Mouse (Mus musculus) embryo, embryonic 11 days (tissue): ENCODE data around the gene Tmem151b.
A peak's percentile ranks its signal among the peaks of the same experiment; 100 is the strongest.

Experiments
- DNase-seq: peaks from one replicate; pipeline ENCODE4 v3.0.0-alpha.2; 2015

Tmem151b gene

GRCm38 (mm10) chr17:45563216-45563615 is 13.7 kb upstream of the Tmem151b start:
- no peak for DNase-seq

GRCm38 (mm10) chr17:45559732-45560525 is 10.5 kb upstream of the Tmem151b start:
- DNase-seq, result no peak

GRCm38 (mm10) chr17:45557998-45558862 is 8.8 kb upstream of the Tmem151b start:
- DNase-seq, result no peak

GRCm38 (mm10) chr17:45557246-45557824 is 7.9 kb upstream of the Tmem151b start:
- DNase-seq, result no peak

DNA sequence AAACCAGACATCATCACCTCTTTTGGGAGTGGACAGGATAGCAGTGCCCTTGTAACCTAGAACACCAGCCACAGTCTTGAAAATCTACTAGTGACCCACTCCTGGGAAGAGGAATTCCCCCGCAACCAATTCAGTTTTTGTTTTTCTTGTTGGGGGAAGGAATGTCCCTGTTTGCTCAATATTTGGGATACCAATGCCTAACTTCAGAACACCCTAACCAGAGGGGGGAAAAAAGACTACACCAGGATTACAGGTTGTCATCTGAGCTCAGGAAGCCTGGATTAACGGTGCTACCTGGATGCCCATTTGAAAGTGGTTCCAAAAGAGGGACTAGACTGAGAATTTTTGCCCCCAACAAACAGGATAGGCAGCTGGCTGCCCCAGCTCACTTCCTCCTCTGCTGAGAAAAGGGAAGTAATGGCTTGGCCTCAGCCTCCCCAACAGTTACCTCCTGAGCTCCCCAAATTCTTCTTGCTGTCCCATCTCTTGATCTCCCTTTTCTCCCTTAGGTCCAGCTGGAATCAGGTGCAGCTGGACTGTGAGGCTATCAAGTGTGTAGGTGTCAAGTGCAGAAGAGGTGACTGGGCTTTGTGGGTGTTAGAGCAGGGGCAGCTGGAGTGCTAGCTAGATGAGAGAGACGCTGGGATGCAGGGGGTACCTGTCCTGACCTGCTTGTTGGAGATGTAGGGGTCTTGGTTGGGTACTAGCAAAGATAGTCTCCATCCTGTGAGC is 7.2 kb upstream of the Tmem151b start:
- no peak for DNase-seq

DNA sequence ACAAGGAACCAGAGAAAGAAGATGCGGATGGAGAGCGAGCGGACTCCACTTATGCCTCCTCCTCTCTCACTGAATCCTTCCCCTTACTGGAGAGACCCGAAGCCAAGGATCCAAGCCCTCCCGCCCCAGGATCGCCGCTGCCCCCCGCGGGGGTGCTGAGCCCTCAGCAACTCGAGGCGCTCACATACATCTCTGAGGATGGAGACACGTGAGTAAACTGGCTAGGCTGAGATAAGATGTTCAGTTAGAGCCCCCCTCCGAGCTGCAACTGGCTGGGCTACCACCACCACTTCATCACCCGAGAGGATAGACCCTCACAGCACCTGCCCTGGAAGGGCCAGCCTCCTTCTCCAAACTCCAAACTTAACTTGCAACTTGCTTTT is 6.6 kb upstream of the Tmem151b start:
- no peak for DNase-seq

GRCm38 (mm10) chr17:45555452-45556106 is 6.1 kb upstream of the Tmem151b start, which contains the start of gene Nfkbie:
Nfkbie (plus strand) TSS chr17:45555703.
- peak; percentile 97 for DNase-seq

DNA sequence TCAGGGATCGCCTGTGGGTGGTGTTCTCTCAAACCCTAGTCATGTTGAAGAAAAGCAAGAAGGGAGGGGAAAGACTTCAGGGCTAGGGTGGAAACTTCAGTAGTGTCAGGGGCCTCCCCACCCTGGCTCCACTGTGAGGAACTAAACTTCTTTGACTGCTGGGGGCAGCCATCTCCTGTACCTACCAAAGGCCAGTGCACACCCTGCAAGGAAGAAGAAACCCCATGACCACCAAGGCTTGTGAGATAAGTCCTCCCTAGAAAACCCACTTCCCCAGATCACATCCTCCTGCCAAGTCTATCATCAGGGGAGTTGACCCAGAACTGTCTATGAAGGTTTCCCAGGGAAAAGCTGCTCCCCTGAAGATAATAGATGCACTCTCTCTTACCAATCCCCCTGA is 4.9 kb upstream of the Tmem151b start:
- no peak for DNase-seq

GRCm38 (mm10) chr17:45553065-45553464 is 3.6 kb upstream of the Tmem151b start:
- DNase-seq, result no peak

DNA sequence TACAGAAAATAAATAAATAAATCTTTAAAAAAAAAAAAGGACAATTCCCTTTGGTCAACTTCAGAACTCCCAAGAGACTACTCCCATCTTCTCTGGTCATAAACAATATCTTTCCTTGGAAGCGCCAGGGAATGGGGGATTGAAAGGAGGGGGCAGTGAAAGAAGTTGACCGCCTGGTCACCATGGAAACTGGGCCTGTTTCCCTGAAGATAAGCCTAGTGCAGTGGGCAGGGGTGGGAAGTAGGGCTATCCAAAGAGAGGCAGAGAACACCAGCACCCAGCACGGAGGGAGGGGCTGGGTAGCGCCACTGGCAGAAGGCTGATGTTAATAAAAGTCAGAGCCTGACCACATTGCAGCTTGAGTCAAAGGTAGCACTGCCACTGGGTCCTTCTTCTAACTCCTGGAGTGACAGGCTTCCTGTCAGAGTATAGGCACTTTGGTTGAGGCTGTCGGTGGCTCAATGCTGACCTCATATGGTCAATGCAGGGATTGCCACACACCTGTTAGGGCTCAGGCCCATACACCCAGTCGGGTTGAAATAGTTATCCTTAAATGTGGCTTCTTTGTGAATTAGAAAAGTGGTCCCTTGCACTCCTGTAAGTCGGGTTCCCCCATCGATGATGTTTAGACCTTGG is 2.5 kb upstream of the Tmem151b start:
- DNase-seq, result peak; percentile 81

- DNase-seq, result no peak
These were observed 1.8 kb upstream of the Tmem151b start for GRCm38 (mm10) chr17:45551249-45551796.

DNA sequence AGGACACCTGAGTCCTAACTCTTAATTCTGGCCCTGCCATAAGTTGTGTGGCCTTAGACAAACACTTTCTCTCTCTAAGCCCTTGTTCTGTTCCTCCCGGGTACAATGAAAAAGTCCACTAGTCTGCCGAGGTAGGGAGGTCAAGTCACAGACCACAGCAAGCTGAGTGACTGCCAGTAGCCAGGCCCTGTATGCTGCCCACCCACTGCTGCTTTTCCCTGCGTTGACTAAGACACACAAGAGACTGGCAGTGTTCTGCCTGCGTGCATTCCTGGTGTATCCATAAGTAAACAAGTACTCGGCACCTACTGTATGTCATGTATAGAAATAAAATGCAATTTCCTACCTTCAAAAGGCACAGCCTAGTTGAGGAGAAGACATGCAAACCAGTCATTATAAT is 776 bp upstream of the Tmem151b start:
- no peak for DNase-seq

DNA sequence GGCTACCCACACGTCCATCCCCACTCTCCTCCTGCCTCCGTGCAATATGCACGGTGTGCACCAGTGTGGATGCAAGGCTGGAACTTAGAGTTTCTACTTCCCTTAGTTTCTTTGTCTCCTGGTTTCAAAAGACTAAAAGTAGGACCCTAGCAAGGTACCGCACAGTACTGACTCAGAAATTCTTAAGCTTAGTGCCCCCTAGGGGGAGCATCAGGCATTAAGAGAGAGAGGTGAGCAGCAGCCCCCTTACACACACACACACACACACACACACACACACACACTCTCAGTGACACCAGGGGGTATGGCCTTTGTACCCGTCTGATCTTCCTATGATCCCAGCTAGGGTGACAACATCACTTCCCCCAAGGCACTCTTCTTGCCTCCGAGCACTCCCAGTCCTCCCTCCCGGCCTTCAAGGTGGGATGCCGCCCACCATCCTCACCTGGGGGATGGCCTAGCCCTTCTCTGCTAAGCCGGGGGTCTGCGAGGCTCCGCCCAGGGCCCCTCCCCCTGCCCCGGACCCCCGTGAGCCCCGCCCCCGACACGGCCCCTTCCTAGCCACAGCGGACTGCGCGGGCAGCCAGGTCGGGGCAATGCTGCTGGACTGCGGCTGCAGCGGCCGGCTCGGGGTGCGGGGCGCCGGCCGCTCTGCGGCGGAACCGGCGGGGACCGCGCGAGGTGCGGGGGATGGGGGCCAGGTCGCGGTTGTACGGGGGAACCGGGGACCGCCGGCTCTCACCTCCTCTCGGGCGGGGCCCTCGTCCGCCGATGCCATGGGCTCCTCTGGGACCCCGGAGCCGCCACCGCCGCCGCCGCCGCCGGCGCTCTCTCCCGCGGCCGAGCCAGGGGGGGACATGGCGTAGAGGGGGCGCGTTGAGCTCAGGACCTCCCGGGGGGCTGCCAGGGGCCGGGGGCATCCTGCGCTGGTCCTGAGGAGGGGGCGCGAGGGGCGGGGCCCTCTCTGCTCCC is 650 bp downstream of the Tmem151b start:
- DNase-seq, result peak; percentile 78

DNA sequence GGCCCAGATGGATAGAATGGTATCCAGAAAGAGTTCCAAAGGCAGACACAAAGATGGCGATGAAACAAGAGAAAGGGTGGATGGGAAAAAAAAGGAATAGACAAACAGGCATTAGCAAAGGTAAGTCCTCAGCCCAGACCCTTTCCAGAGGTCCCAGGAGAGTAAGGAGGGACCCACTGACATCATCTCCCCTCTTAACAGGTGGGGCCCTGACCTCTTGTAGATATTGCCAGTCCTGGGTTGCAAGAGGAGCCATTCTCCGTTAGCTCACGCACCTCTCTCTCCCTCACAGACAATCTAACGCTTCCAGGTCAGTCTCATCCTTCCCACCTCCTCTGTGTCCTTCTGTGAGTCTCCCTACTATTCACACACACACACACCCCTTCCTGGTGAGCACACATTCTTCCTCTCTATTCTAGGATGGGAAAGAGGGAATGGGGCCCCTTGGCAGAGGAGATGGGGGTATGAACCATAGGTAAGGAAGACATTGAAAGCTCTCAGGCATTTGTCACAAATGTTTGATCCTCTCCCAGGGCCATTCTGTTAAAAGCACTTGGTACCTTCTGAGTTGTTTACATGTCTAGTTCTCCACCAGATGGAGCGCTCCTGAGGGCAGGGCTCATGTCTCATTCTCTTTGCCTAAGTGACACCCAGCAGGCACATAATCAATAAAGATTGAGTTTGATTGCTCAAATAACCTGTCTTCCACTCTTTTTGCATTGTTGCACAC is 1.9 kb downstream of the Tmem151b start:
- no peak for DNase-seq

- no peak for DNase-seq
These were observed 2.5 kb downstream of the Tmem151b start for GRCm38 (mm10) chr17:45546941-45547340.

- DNase-seq, result peak; percentile 52
These were observed 4.1 kb downstream of the Tmem151b start for GRCm38 (mm10) chr17:45545278-45545961.

DNA sequence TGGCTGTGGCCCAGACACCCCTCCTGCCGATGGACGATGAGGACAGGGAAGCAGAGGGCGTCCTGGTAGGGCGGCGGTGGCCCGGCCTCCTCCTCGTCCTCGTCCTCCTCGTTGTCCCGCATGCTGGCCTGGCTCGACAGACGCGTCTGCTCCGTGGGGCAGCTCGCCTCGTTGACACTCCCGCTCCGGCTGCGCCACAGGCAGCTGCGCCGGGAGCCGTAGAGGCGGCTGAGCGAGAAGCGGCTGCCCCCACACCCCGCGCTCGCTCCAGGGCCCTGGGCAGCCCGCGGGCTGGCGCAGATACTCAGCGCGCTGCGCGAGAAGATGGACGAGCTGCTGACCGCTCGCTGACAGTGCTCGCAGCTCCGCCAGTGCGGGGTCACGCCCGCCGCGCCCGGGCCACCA is 4.6 kb downstream of the Tmem151b start:
- DNase-seq, result peak; percentile 49

DNA sequence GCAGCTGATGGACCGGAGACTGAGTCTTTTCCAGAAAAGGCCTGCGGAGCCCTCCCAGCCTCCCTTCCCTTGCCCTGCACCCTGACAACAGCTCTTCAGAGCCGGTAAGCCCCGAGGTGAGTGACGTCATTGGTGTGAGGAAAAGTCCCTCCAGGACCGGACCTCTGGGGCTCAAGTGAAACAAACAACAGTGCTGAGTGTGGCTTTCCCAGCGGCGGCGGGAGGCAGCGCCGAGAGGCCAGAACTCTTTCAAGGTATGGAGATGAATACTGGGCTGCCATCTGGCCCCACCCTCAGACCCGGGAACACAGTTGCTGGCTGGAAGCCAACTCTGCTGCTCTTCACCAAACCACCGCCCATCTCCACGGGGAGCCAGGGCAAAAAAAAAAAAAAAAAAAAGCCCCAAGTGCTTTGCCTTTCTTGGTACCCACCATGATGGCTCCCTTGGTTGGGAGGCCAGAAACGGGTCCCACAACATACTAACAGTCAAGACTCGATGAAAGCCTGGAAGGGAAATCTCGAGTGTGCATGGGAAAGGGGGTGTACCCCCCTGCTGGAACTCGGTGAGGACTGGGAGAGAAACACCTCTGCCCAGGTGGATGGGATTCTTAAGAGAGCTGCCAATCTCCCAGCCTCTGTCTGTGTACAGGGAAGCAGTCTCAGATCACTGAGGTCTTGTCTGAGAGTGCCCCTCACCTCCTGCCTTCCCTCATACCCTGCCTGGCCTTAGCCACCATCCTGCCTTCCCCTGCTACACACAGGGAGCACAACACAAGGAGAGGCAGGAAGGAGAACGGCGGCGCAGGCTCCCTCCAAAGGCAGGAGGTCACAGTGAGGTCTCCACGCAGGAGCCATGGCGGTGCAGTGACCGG is 5.2 kb downstream of the Tmem151b start:
- peak; percentile 53 for DNase-seq
